Mouse (Mus musculus) liver, embryonic 11.5 days (tissue): Measurements from ENCODE around the gene Dock1. TPM values are rescaled to one million over a fixed set of nuclear protein-coding genes. Genes with fewer than 3 reads are reported as not detected.

Experiments
- ATAC-seq: fragments of 200-750 bp; cut with Nextera tagmentation; replicated peaks from 2 replicates; pipeline ENCODE4 v1.8.0; 2017; ENCODE audit warnings: moderate number of reproducible peaks, mild to moderate bottlenecking, moderate TSS enrichment, moderate library complexity; ENCODE audit not compliant: low FRiP score
- DNase-seq: peaks from one replicate; pipeline ENCODE4 v3.0.0-alpha.2; 2017; ENCODE audit warnings: low spot score
- H3K27ac ChIP-seq: fragments of 300-500 bp; sonication (generic); 2 replicates; pipeline ENCODE4 v1.5.1; 2014; ENCODE audit warnings: mild to moderate bottlenecking, low read depth, low read length, control low read depth
- H3K27me3 ChIP-seq: fragments of 300-500 bp; sonication (generic); replicated peaks from 2 replicates; pipeline ENCODE4 v1.6.1; 2014; ENCODE audit warnings: low read length, mixed read lengths; ENCODE audit not compliant: control insufficient read depth, insufficient read depth
- H3K36me3 ChIP-seq: fragments of 300-500 bp; sonication (generic); 2 replicates; pipeline ENCODE4 v1.6.1; 2014; ENCODE audit warnings: mild to moderate bottlenecking, low read length, moderate library complexity, mixed read lengths; ENCODE audit not compliant: control insufficient read depth, insufficient read depth
- H3K4me1 ChIP-seq: fragments of 300-500 bp; sonication (generic); replicated peaks from 2 replicates; pipeline ENCODE4 v1.6.1; 2014; ENCODE audit warnings: low read length, mixed read lengths; ENCODE audit not compliant: control insufficient read depth, insufficient read depth
- H3K4me2 ChIP-seq: fragments of 300-500 bp; sonication (generic); 2 replicates; pipeline ENCODE4 v1.6.1; 2014; ENCODE audit warnings: mild to moderate bottlenecking, control low read depth, moderate library complexity
- H3K4me3 ChIP-seq: fragments of 300-500 bp; sonication (generic); 2 replicates; pipeline ENCODE4 v1.5.1; 2014; ENCODE audit warnings: low read depth, low read length, control low read depth
- H3K9ac ChIP-seq: fragments of 300-500 bp; sonication (generic); 2 replicates; pipeline ENCODE4 v1.6.1; 2014; ENCODE audit warnings: low read depth, low read length, control low read depth
- H3K9me3 ChIP-seq: fragments of 300-500 bp; sonication (generic); 2 replicates; pipeline ENCODE4 v1.6.1; 2016; ENCODE audit warnings: low read length, inconsistent platforms, mixed read lengths; ENCODE audit not compliant: control insufficient read depth
- WGBS: fragments of 180-500 bp; shearing (Covaris S2); extraction: QIAGEN DNeasy Blood & Tissue Kit; methylation state at CpG from one replicate; pipeline ENCODE4 v1.1.7; 2014; 5-methylcytosine and 5-hydroxymethylcytosine counted together
- polyA plus RNA-seq: library from polyadenylated mRNA; unstranded; fragments of >200 nt; fragmentation: Nextera tagmentation; extraction: Ambion mirVana; gene quantifications from 2 replicates; pipeline ENCODE4 v1.2.1, GENCODE M21; 2014

Gene Dock1
- polyA plus RNA-seq, 1 experiment from 2014 or later = 15.9 TPM

GRCm38 (mm10) chr7:135059562-135059961 is 389.1 kb downstream of the Dock1 start:
- ATAC-seq = no peak

GRCm38 (mm10) chr7:135063886-135064285 is 393.4 kb downstream of the Dock1 start:
- Histone ChIP-seq H3K27me3 (no peaks in the 10 kb centered on the region), H3K4me2 (no peak overlapping the region), H3K4me1 (no peaks in the 10 kb centered on the region), H3K36me3 (0 out of 2 replicates have a peak, but pooled peaks cover 2% of the 10 kb centered on the region), H3K27ac (no peak overlapping the region), H3K9me3 (no peaks in the 10 kb centered on the region), H3K9ac (no peak overlapping the region), H3K4me3 (no peak overlapping the region)
- 82% methylated on average over 5 of the region's 5 CpGs for WGBS
- ATAC-seq (no peak), DNase-seq (no peak)

More at GRCm38 (mm10) chr7:135059562-135059961, 389.1 kb downstream of the Dock1 start:
- WGBS = 64% methylated on average over 3 of the region's 3 CpGs
- Histone ChIP-seq H3K27me3 (no peaks in the 10 kb centered on the region), H3K27ac (no peak overlapping the region), H3K4me3 (no peak overlapping the region), H3K4me1 (no peaks in the 10 kb centered on the region), H3K4me2 (no peak overlapping the region), H3K9me3 (no peaks in the 10 kb centered on the region), H3K9ac (no peak overlapping the region), H3K36me3 (0 out of 2 replicates have a peak, but pooled peaks cover 2% of the 10 kb centered on the region)
- DNase-seq = no peak

GRCm38 (mm10) chr7:135065301-135065700 is 394.8 kb downstream of the Dock1 start:
- no peak overlapping the region for H3K4me2 ChIP-seq
- no peaks in the 10 kb centered on the region for H3K27me3 ChIP-seq
- H3K36me3 ChIP-seq = 0 out of 2 replicates have a peak, but pooled peaks cover 2% of the 10 kb centered on the region
- no peaks in the 10 kb centered on the region for H3K9me3 ChIP-seq
- H3K27ac ChIP-seq = no peak overlapping the region
- ATAC-seq (no peak), DNase-seq (no peak)
- no peak overlapping the region for H3K9ac ChIP-seq
- no peaks in the 10 kb centered on the region for H3K4me1 ChIP-seq
- 73% methylated on average over 5 of the region's 5 CpGs for WGBS
- H3K4me3 ChIP-seq = no peak overlapping the region

GRCm38 (mm10) chr7:135068887-135069286 is 398.4 kb downstream of the Dock1 start:
- Histone ChIP-seq H3K4me2 (no peak overlapping the region), H3K27me3 (no peaks in the 10 kb centered on the region), H3K9me3 (no peaks in the 10 kb centered on the region), H3K27ac (no peak overlapping the region), H3K9ac (no peak overlapping the region), H3K4me3 (no peak overlapping the region), H3K36me3 (no peaks in the 10 kb centered on the region), H3K4me1 (no peaks in the 10 kb centered on the region)
- no peak for DNase-seq
- 44% methylated on average over 3 of the region's 3 CpGs for WGBS
- no peak for ATAC-seq

- Histone ChIP-seq H3K9ac (no peak overlapping the region), H3K4me2 (no peak overlapping the region), H3K9me3 (no peaks in the 10 kb centered on the region), H3K4me1 (no peaks in the 10 kb centered on the region), H3K27ac (no peak overlapping the region), H3K4me3 (no peak overlapping the region), H3K36me3 (no peaks in the 10 kb centered on the region), H3K27me3 (no peaks in the 10 kb centered on the region)
- no peak for DNase-seq
- ATAC-seq = no peak
- WGBS = 85% methylated on average over 6 of the region's 6 CpGs
Measured at GRCm38 (mm10) chr7:135076904-135077303, 406.4 kb downstream of the Dock1 start.

- H3K4me1 ChIP-seq = no peaks in the 10 kb centered on the region
- ATAC-seq (no peak), DNase-seq (no peak)
- no peak overlapping the region for H3K27ac ChIP-seq
- H3K4me3 ChIP-seq = no peak overlapping the region
- WGBS = 84% methylated on average over 6 of the region's 6 CpGs
- H3K9ac ChIP-seq = no peak overlapping the region
- no peaks in the 10 kb centered on the region for H3K36me3 ChIP-seq
- H3K4me2 ChIP-seq = no peak overlapping the region
- no peaks in the 10 kb centered on the region for H3K9me3 ChIP-seq
- H3K27me3 ChIP-seq = no peaks in the 10 kb centered on the region
Measured at GRCm38 (mm10) chr7:135077340-135077739, 406.9 kb downstream of the Dock1 start.

- Histone ChIP-seq H3K9ac (no peak overlapping the region), H3K4me2 (no peak overlapping the region), H3K4me3 (no peak overlapping the region), H3K4me1 (no peaks in the 10 kb centered on the region), H3K9me3 (no peaks in the 10 kb centered on the region), H3K27me3 (no peaks in the 10 kb centered on the region), H3K27ac (no peak overlapping the region), H3K36me3 (no peaks in the 10 kb centered on the region)
- 85% methylated on average over 10 of the region's 10 CpGs for WGBS
- DNase-seq = no peak
- ATAC-seq = no peak
Measured at GRCm38 (mm10) chr7:135077806-135078205, 407.4 kb downstream of the Dock1 start.

GRCm38 (mm10) chr7:135083421-135083820 is 413.0 kb downstream of the Dock1 start:
- Histone ChIP-seq H3K27ac (no peak overlapping the region), H3K9me3 (no peaks in the 10 kb centered on the region), H3K36me3 (no peaks in the 10 kb centered on the region), H3K9ac (no peak overlapping the region), H3K27me3 (no peaks in the 10 kb centered on the region), H3K4me3 (no peak overlapping the region), H3K4me1 (no peaks in the 10 kb centered on the region), H3K4me2 (no peak overlapping the region)
- ATAC-seq = no peak
- 90% methylated on average over 8 of the region's 8 CpGs for WGBS
- no peak for DNase-seq

- H3K4me1 ChIP-seq = no peaks in the 10 kb centered on the region
- DNase-seq (no peak), ATAC-seq (no peak)
- no peak overlapping the region for H3K4me2 ChIP-seq
- no peaks in the 10 kb centered on the region for H3K36me3 ChIP-seq
- no peak overlapping the region for H3K9ac ChIP-seq
- no peaks in the 10 kb centered on the region for H3K27me3 ChIP-seq
- H3K27ac ChIP-seq = no peak overlapping the region
- H3K9me3 ChIP-seq = no peaks in the 10 kb centered on the region
- H3K4me3 ChIP-seq = no peak overlapping the region
- 79% methylated on average over 7 of the region's 7 CpGs for WGBS
Measured at GRCm38 (mm10) chr7:135084069-135084468, 413.6 kb downstream of the Dock1 start.
